Mouse (Mus musculus): Measurements from ENCODE around the gene Prss28. TPM values are rescaled to one million over a fixed set of nuclear protein-coding genes. Genes with fewer than 3 reads are reported as not detected.

Prss28 gene
- polyA plus RNA-seq, 1 experiment from 2014 or later = not detected

DNA sequence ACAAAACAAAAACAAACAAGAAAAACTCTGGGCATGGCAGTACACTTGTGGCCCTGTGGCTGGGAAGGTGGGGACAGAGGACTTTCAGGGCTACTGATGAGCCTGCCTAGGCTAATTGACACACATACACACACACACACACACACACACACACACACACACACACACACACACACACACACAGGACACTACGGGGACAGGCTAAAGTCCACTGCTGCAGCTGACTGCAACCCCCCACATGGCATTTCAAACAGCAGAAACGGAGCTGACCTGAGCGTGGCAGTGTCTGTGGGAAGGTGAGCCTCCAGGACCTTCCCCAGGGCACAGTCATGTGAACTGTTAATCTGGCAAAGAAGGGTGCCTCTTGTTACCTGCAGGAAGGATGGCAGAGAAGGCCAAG is 33.0 kb downstream of the Prss28 start:
- Histone ChIP-seq H3K4me2 (replicated peaks) (no peak overlapping the region), H3K9ac (no peak overlapping the region), H3K4me1 (no peaks in the 10 kb centered on the region), H3K27me3 (no peaks in the 10 kb centered on the region), H3K9me3 (replicated peaks) (no peaks in the 10 kb centered on the region), H3K36me3 (no peaks in the 10 kb centered on the region), H3K4me3 (replicated peaks) (no peak overlapping the region), H3K27ac (replicated peaks) (no peak overlapping the region)
- 45% methylated on average over 2 of the region's 3 CpGs for whole genome bisulfite sequencing
- no peak for ATAC-seq (ENCODE audit: insufficient number of reproducible peaks, low FRiP score, low TSS enrichment, low read depth)

GRCm38 (mm10) chr17:25345462-25345861 is 37.0 kb downstream of the Prss28 start, which contains the start of gene Tpsab1:
Tpsab1 (minus strand) TSS chr17:25345562.
- H3K9ac ChIP-seq = no peak within 1 kb of the TSS
- no peaks in the 10 kb centered on the region for H3K9me3 ChIP-seq (replicated peaks)
- no peaks in the 10 kb centered on the region for H3K27me3 ChIP-seq
- no peaks in the 10 kb centered on the region for H3K36me3 ChIP-seq
- no peak within 1 kb of the TSS for H3K27ac ChIP-seq (replicated peaks)
- WGBS = 85% methylated on average over 4 of the region's 4 CpGs
- H3K4me2 ChIP-seq (replicated peaks) = no peak within 1 kb of the TSS
- no peaks in the 10 kb centered on the region for H3K4me1 ChIP-seq
- no peak within 1 kb of the TSS for H3K4me3 ChIP-seq (replicated peaks)
- no peak for ATAC-seq (ENCODE audit: insufficient number of reproducible peaks, low FRiP score, low TSS enrichment, low read depth)

GRCm38 (mm10) chr17:25361291-25361690 is 52.8 kb downstream of the Prss28 start:
- H3K27ac ChIP-seq (replicated peaks) = no peak overlapping the region
- ATAC-seq (ENCODE audit: insufficient number of reproducible peaks, low FRiP score, low TSS enrichment, low read depth) = no peak
- H3K27me3 ChIP-seq = no peaks in the 10 kb centered on the region
- WGBS = 55% methylated on average over 2 of the region's 2 CpGs
- no peak overlapping the region for H3K4me3 ChIP-seq (replicated peaks)
- H3K9me3 ChIP-seq (replicated peaks) = no peaks in the 10 kb centered on the region
- no peaks in the 10 kb centered on the region for H3K36me3 ChIP-seq
- H3K4me1 ChIP-seq = no peaks in the 10 kb centered on the region
- no peak overlapping the region for H3K4me2 ChIP-seq (replicated peaks)
- H3K9ac ChIP-seq = no peak overlapping the region

Other genes starting within 250 kb of the Prss28 start
- 29.8 and 32.5 TPM in 2 replicates for gene Tmem204, start 225.1 kb upstream of the Prss28 start, polyA plus RNA-seq (2015; fragmentation: Nextera tagmentation; extraction: Ambion mirVana)
- 42.3 and 49.2 TPM in 2 replicates for gene Telo2, start 192.7 kb upstream of the Prss28 start, polyA plus RNA-seq (2015; fragmentation: Nextera tagmentation; extraction: Ambion mirVana)
- 2.2 and 2.8 TPM in 2 replicates for gene Ptx4, start 187.9 kb upstream of the Prss28 start, polyA plus RNA-seq (2015; fragmentation: Nextera tagmentation; extraction: Ambion mirVana)
- 27.3 and 27.4 TPM in 2 replicates for gene Clcn7, start 175.3 kb upstream of the Prss28 start, polyA plus RNA-seq (2015; fragmentation: Nextera tagmentation; extraction: Ambion mirVana)
- gene Ccdc154, start 146.2 kb upstream of the Prss28 start, polyA plus RNA-seq (2015; fragmentation: Nextera tagmentation; extraction: Ambion mirVana) = 0.16 and 0.24 TPM in 2 replicates
- 1.5 and 2.0 TPM in 2 replicates for gene Gm38655, start 133.2 kb upstream of the Prss28 start, polyA plus RNA-seq (2015; fragmentation: Nextera tagmentation; extraction: Ambion mirVana)
- gene BC003965, start 124.1 kb upstream of the Prss28 start, polyA plus RNA-seq (2015; fragmentation: Nextera tagmentation; extraction: Ambion mirVana) = 31.5 and 31.6 TPM in 2 replicates
- 9.4 and 10.2 TPM in 2 replicates for gene Unkl, start 120.2 kb upstream of the Prss28 start, polyA plus RNA-seq (2015; fragmentation: Nextera tagmentation; extraction: Ambion mirVana)
- gene Gnptg, start 68.5 kb upstream of the Prss28 start, polyA plus RNA-seq (2015; fragmentation: Nextera tagmentation; extraction: Ambion mirVana) = 40.8 and 42.7 TPM in 2 replicates
- gene Tsr3, start 68.5 kb upstream of the Prss28 start, polyA plus RNA-seq (2015; fragmentation: Nextera tagmentation; extraction: Ambion mirVana) = 50.8 and 53.2 TPM in 2 replicates
- 1.3 and 1.6 TPM in 2 replicates for gene Baiap3, start 52.3 kb upstream of the Prss28 start, polyA plus RNA-seq (2015; fragmentation: Nextera tagmentation; extraction: Ambion mirVana)
- 513 and 543 TPM in 2 replicates for gene Ube2i, start 34.0 kb upstream of the Prss28 start, polyA plus RNA-seq (2015; fragmentation: Nextera tagmentation; extraction: Ambion mirVana)
- 6.9 and 7.0 TPM in 2 replicates for gene Prss34, start 10.3 kb upstream of the Prss28 start, polyA plus RNA-seq (2015; fragmentation: Nextera tagmentation; extraction: Ambion mirVana)
- not detected in 2 replicates for gene Prss29, start 10.0 kb downstream of the Prss28 start, polyA plus RNA-seq (2015; fragmentation: Nextera tagmentation; extraction: Ambion mirVana)
- gene Tpsab1, start 36.9 kb downstream of the Prss28 start, polyA plus RNA-seq (2015; fragmentation: Nextera tagmentation; extraction: Ambion mirVana) = 4.1 and 6.2 TPM in 2 replicates
- 167 and 237 TPM in 2 replicates for gene Tpsb2, start 57.7 kb downstream of the Prss28 start, polyA plus RNA-seq (2015; fragmentation: Nextera tagmentation; extraction: Ambion mirVana)
- gene Tpsg1, start 60.6 kb downstream of the Prss28 start, polyA plus RNA-seq (2015; fragmentation: Nextera tagmentation; extraction: Ambion mirVana) = 10.3 and 10.9 TPM in 2 replicates
- 4.3 and 5.7 TPM in 2 replicates for gene Cacna1h, start 125.1 kb downstream of the Prss28 start, polyA plus RNA-seq (2015; fragmentation: Nextera tagmentation; extraction: Ambion mirVana)
- gene Tekt4, start 146.0 kb downstream of the Prss28 start, polyA plus RNA-seq (2015; fragmentation: Nextera tagmentation; extraction: Ambion mirVana) = 3.5 and 6.2 TPM in 2 replicates
- gene Sstr5, start 188.6 kb downstream of the Prss28 start, polyA plus RNA-seq (2015; fragmentation: Nextera tagmentation; extraction: Ambion mirVana) = 0.17 and 0.27 TPM in 2 replicates